Comparison of ENCODE assay signal across 16 mouse cellular contexts in the genomic region with DNA sequence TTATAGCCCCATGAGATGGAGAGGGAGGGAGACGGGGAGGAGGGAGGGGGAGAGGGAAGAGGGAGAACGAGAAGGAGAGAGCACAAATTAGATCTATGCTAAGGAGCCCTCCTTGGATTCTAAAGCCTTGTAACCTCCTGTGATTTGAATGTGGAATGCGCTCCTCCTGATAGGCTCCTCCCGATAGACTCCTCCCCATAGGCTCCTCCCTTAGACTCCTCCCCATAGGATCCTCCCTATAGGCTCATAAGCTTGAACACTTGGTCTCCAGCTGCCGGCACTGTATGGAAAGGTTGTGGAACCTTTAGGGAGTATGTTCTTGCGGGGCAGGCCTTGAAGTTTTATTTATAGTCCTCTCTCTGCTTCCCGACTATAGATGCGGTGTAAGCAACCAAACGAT. TPM values are rescaled to one million over a fixed set of nuclear protein-coding genes. Genes with fewer than 3 reads are reported as not detected.
DNase-seq lines count a peak whose midpoint lies in the region; ATAC-seq and TF ChIP-seq lines count a peak whose summit lies in the region.
"Had no signal": no experiment of that assay in that cellular context is flagged by ENCODE, and none has a peak within 500 bp of the region (broad histone marks: within the 10 kb centered on the region; RNA-seq: fewer than 3 reads in every experiment).

No protein-coding gene starts in this region.

- H3K9me3 ChIP-seq in kidney, embryonic 14.5 days (ENCODE audit: control insufficient read depth, low read length): no peaks in the 10 kb centered on the region
- no peaks in the 10 kb centered on the region for H3K9me3 ChIP-seq in ES-E14 (ENCODE audit: control insufficient read depth, insufficient read depth, low read depth, low read length)
- H3K9me3 ChIP-seq in limb, embryonic 15.5 days: no peaks in the 10 kb centered on the region
- H3K9me3 ChIP-seq: forebrain, embryonic 15.5 days; midbrain, embryonic 15.5 days had no signal

- DNase-seq in kidney, postnatal 36 days: no peak
- peak; percentile 82 for DNase-seq in ES-E14 (ENCODE audit: low read depth, low spot score)
- DNase-seq in embryo, embryonic 10 days (ENCODE audit: low spot score): peak; percentile 64
- no peak for DNase-seq in right cerebral cortex, adult 18-20 months
- DNase-seq in thymus, adult 18-20 months: no peak
- DNase-seq: cerebellum, postnatal 36 days; gastrocnemius, postnatal 14 days; kidney, postnatal 14 days; spleen, adult 18-20 months had no signal

- in situ Hi-C loops in ES-E14 (cut with MboI; ENCODE audit: low sequenced_read_pairs in 2 of 2, unreplicated experiment in 2 of 2): no loop called here

- no peak overlapping the region for H3K9ac ChIP-seq in kidney, embryonic 14.5 days (ENCODE audit: low read depth, low read length)
- no peak overlapping the region for H3K9ac ChIP-seq in ES-E14 (ENCODE audit: insufficient read depth, low read depth, low read length, poor library complexity, severe bottlenecking)
- H3K9ac ChIP-seq in limb, embryonic 15.5 days: no peak overlapping the region
- H3K9ac ChIP-seq: forebrain, embryonic 15.5 days; midbrain, embryonic 15.5 days had no signal

- H3K36me3 ChIP-seq in kidney, embryonic 14.5 days (ENCODE audit: control insufficient read depth, insufficient read depth, low read length): no peaks in the 10 kb centered on the region
- H3K36me3 ChIP-seq in ES-E14 (ENCODE audit: control insufficient read depth, insufficient read depth, low read length, poor library complexity, severe bottlenecking): no peaks in the 10 kb centered on the region
- H3K36me3 ChIP-seq in limb, embryonic 15.5 days: no peaks in the 10 kb centered on the region
- H3K36me3 ChIP-seq: forebrain, embryonic 15.5 days; midbrain, embryonic 15.5 days had no signal

- ATAC-seq in kidney, embryonic 14.5 days (ENCODE audit: low FRiP score, low TSS enrichment): peak; percentile 34; the same call in 1 of the 2 replicates
- ATAC-seq in limb, embryonic 15.5 days (ENCODE audit: insufficient number of reproducible peaks, low FRiP score, low TSS enrichment, low read depth): no peak
- ATAC-seq: activated CD4-positive, CD25-positive, alpha-beta regulatory T cell, adult 4 months; forebrain, embryonic 15.5 days; midbrain, embryonic 15.5 days had no signal

- no peak overlapping the region for H3K27ac ChIP-seq in kidney, embryonic 14.5 days (ENCODE audit: low read depth, low read length)
- peak overlapping the region; percentile 8; the same call in 1 of the 2 replicates for H3K27ac ChIP-seq in ES-E14 (ENCODE audit: insufficient read depth, low read depth, low read length, poor library complexity, severe bottlenecking)
- H3K27ac ChIP-seq in limb, embryonic 15.5 days: no peak overlapping the region
- H3K27ac ChIP-seq: forebrain, embryonic 15.5 days; midbrain, embryonic 15.5 days had no signal

- no peaks in the 10 kb centered on the region for H3K27me3 ChIP-seq in kidney, embryonic 14.5 days (ENCODE audit: control insufficient read depth, insufficient read depth, low read length)
- H3K27me3 ChIP-seq in limb, embryonic 15.5 days: 0 out of 2 replicates have a peak, but pooled peaks cover 9% of the 10 kb centered on the region

- no peak overlapping the region for H3K4me3 ChIP-seq in kidney, embryonic 14.5 days (ENCODE audit: low read length)
- peak overlapping the region; percentile 27 to 52; a peak in 3 of 4 replicates for H3K4me3 ChIP-seq in ES-E14 (ENCODE audit: insufficient read depth in 1 of 2, low read depth in 1 of 2, low read length in 2 of 2, poor library complexity in 1 of 2, severe bottlenecking in 1 of 2)
- H3K4me3 ChIP-seq in limb, embryonic 15.5 days: 0 out of 2 replicates have a peak overlapping the region, but pooled peaks have one; percentile 2
- H3K4me3 ChIP-seq: forebrain, embryonic 15.5 days; midbrain, embryonic 15.5 days had no signal

- WGBS in kidney, embryonic 14.5 days: 18% methylated on average over 9 of the region's 9 CpGs
- WGBS in limb, embryonic 15.5 days: 17% methylated on average over 9 of the region's 9 CpGs

- H3K4me1 ChIP-seq in kidney, embryonic 14.5 days (ENCODE audit: control insufficient read depth, insufficient read depth, low read length): no peaks in the 10 kb centered on the region
- peaks cover 2 to 10% of the 10 kb centered on the region in 2 experiments; a peak in 1 of 4 replicates for H3K4me1 ChIP-seq in ES-E14 (ENCODE audit: control insufficient read depth in 2 of 2, insufficient read depth in 2 of 2, low read length in 2 of 2, poor library complexity in 1 of 2)
- peaks cover 17% of the 10 kb centered on the region; the same call in 1 of the 2 replicates for H3K4me1 ChIP-seq in limb, embryonic 15.5 days

- 0 out of 2 replicates have a peak overlapping the region, but pooled peaks have one; percentile 2 for H3K4me2 ChIP-seq in kidney, embryonic 14.5 days (replicated peaks; ENCODE audit: low read depth, low read length)
- 0 out of 2 replicates have a peak overlapping the region, but pooled peaks have one; percentile 3 for H3K4me2 ChIP-seq in limb, embryonic 15.5 days
- H3K4me2 ChIP-seq: forebrain, embryonic 15.5 days; midbrain, embryonic 15.5 days had no signal

TF ChIP-seq in ES-E14, 5 proteins besides CTCF, POLR2A, EP300 and RAD21:
- no peak for TF ChIP-seq MAFK (IDR thresholded peaks at IDR 0.05; ENCODE audit: insufficient read depth, low read depth, low read length)
- TF ChIP-seq HCFC1 (IDR thresholded peaks at IDR 0.05; ENCODE audit: borderline replicate concordance, insufficient read depth, low read length): no peak
- TF ChIP-seq CHD2 (IDR thresholded peaks at IDR 0.05; ENCODE audit: low read depth, low read length): no peak
- no peak for TF ChIP-seq ZNF384 (IDR thresholded peaks at IDR 0.05; ENCODE audit: low read depth, low read length)
- no peak for TF ChIP-seq ZC3H11A (IDR thresholded peaks at IDR 0.05; ENCODE audit: borderline replicate concordance, low read depth, low read length)

RNA-seq across cellular contexts. Expression of a gene that starts 20.6 kb away (rescaled TPM):
- 51.4 and 61.6 TPM in 2 replicates for polyA plus RNA-seq in kidney, embryonic 14.5 days (2014; fragmentation: Nextera tagmentation; extraction: Ambion mirVana)
- 26.7 and 28.4 TPM in 2 replicates for total RNA-seq in ES-E14 (2012; rRNA removed)
- 46.6 and 74.3 TPM in 2 replicates for polyA plus RNA-seq in limb, embryonic 15.5 days (2015; fragmentation: Nextera tagmentation; extraction: Ambion mirVana)

RNA-seq across cellular contexts. Expression of a gene that starts 35.5 kb away (rescaled TPM):
- polyA plus RNA-seq in kidney, embryonic 14.5 days (2014; fragmentation: Nextera tagmentation; extraction: Ambion mirVana): 1.3 and 1.6 TPM in 2 replicates
- 12.5 and 17.5 TPM in 2 replicates for total RNA-seq in ES-E14 (2012; rRNA removed)
- polyA plus RNA-seq in limb, embryonic 15.5 days (2015; fragmentation: Nextera tagmentation; extraction: Ambion mirVana): 6.7 TPM in 2 replicates
- total RNA-seq: hematopoietic stem cell, adult 5-6 weeks; left cerebral cortex, adult 18-20 months had no signal

RNA-seq across cellular contexts. Expression of a gene that starts 47.7 kb away (rescaled TPM):
- 711 and 870 TPM in 2 replicates for polyA plus RNA-seq in kidney, embryonic 14.5 days (2014; fragmentation: Nextera tagmentation; extraction: Ambion mirVana)
- 152 and 231 TPM in 2 replicates for total RNA-seq in ES-E14 (2012; rRNA removed)
- 577 and 625 TPM in 2 replicates for polyA plus RNA-seq in limb, embryonic 15.5 days (2015; fragmentation: Nextera tagmentation; extraction: Ambion mirVana)

RNA-seq across cellular contexts. Expression of a gene that starts 53.9 kb away (rescaled TPM):
- 40.0 and 57.1 TPM in 2 replicates for polyA plus RNA-seq in kidney, embryonic 14.5 days (2014; fragmentation: Nextera tagmentation; extraction: Ambion mirVana)
- 43.7 and 53.4 TPM in 2 replicates for total RNA-seq in ES-E14 (2012; rRNA removed)
- polyA plus RNA-seq in limb, embryonic 15.5 days (2015; fragmentation: Nextera tagmentation; extraction: Ambion mirVana): 41.1 and 46.5 TPM in 2 replicates

Comparison
In these comparisons a context has a peak if more than half of its experiments do, and no peak if none do; other contexts are left out.
1. DNase-seq: peak in ES-E14 (single experiment) and embryo, embryonic 10 days (single experiment); none in kidney, postnatal 36 days (0 of 2), right cerebral cortex, adult 18-20 months (single experiment) and thymus, adult 18-20 months (0 of 2).